Mouse (Mus musculus) cerebellum, adult 2 months (tissue): ENCODE data around the gene Gpatch2.

ENCODE experiments used
- CTCF ChIP-seq: fragments of 200-500 bp; IDR thresholded peaks from 2 replicates; pipeline ENCODE4 v1.5.1; 2011; ENCODE audit warnings: low read depth, mild to moderate bottlenecking, control low read depth, low read length, moderate library complexity, borderline replicate concordance; ENCODE audit not compliant: insufficient read depth
- POLR2A ChIP-seq: fragments of 200-500 bp; IDR thresholded peaks from 2 replicates; pipeline ENCODE4 v1.6.1; 2011; ENCODE audit warnings: low read length, control low read depth, borderline replicate concordance; ENCODE audit not compliant: insufficient read depth

DNA sequence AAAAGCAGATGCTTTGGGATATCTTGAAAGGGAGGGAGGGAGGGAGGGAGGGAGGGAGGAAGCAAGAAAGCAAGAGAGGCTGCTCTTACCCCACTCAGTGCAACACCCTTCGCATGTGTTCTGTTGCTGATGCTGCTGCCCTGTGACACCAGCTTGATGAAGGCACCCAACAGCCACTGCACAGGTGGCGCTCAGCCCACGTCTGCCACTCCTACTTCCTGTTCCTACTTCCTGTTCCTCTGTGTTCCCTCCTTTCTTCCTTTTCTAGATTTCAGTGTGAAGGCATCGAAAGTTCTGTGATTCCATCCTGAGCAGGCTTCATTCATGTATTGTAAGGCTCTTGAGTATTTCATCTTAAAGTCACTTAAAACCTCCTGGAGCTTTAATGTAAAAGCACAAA, 71.1 kb downstream of the Gpatch2 start:
- TF ChIP-seq CTCF (no peak), POLR2A (no peak)
